Mouse (Mus musculus): Measurements from ENCODE around the gene Arfip2.

GRCm38 (mm10) chr7:105602860-105603623 lies 37.2 kb downstream of the Arfip2 start:
- TF ChIP-seq CTCF (IDR thresholded peaks at IDR 0.05; ENCODE audit: low read depth, low read length) (peak; percentile 73), POLR2A (IDR thresholded peaks at IDR 0.05; ENCODE audit: borderline replicate concordance, low read depth, low read length) (no peak)
